Mouse (Mus musculus) liver, postnatal 0 days (tissue): ENCODE measurements around the gene Trpm8. TPM values are rescaled to one million over a fixed set of nuclear protein-coding genes. Genes with fewer than 3 reads are reported as not detected.
A peak's percentile ranks its signal among the peaks of the same experiment; 100 is the strongest.

Experiments
- ATAC-seq: fragments of 200-750 bp; cut with Nextera tagmentation; 2 replicates; pipeline ENCODE4 v1.8.0; 2017; ENCODE audit warnings: mild to moderate bottlenecking, moderate library complexity
- DNase-seq: peaks from one replicate; pipeline ENCODE4 v3.0.0-alpha.2; 2016
- H3K27ac ChIP-seq: fragments of 300-500 bp; sonication (generic); 2 replicates; pipeline ENCODE4 v1.5.1; 2014; ENCODE audit warnings: antibody characterized with exemption, moderate library complexity, mild to moderate bottlenecking, low read depth
- H3K27me3 ChIP-seq: fragments of 300-500 bp; sonication (generic); 2 replicates; pipeline ENCODE4 v1.6.1; 2014; ENCODE audit warnings: low read length, control low read depth, mixed read lengths; ENCODE audit not compliant: insufficient read depth
- H3K36me3 ChIP-seq: fragments of 300-500 bp; sonication (generic); replicated peaks from 2 replicates; pipeline ENCODE4 v1.6.1; 2014; ENCODE audit warnings: mild to moderate bottlenecking, control low read depth, low read length, moderate library complexity, mixed read lengths; ENCODE audit not compliant: insufficient read depth
- H3K4me1 ChIP-seq: fragments of 300-500 bp; sonication (generic); 2 replicates; pipeline ENCODE4 v1.6.1; 2014; ENCODE audit warnings: antibody characterized with exemption, mild to moderate bottlenecking, control low read depth; ENCODE audit not compliant: insufficient read depth
- H3K4me2 ChIP-seq: fragments of 300-500 bp; sonication (generic); 2 replicates; pipeline ENCODE4 v1.6.1; 2014; ENCODE audit warnings: low read depth, mild to moderate bottlenecking, low read length, moderate library complexity, mixed read lengths
- H3K4me3 ChIP-seq: fragments of 300-500 bp; sonication (generic); 2 replicates; pipeline ENCODE4 v1.5.1; 2014; ENCODE audit warnings: low read depth, low read length
- H3K9ac ChIP-seq: fragments of 300-500 bp; sonication (generic); replicated peaks from 2 replicates; pipeline ENCODE4 v1.6.1; 2014; ENCODE audit warnings: mild to moderate bottlenecking, moderate library complexity
- H3K9me3 ChIP-seq: fragments of 300-500 bp; sonication (generic); 2 replicates; pipeline ENCODE4 v1.6.1; 2016; ENCODE audit warnings: mild to moderate bottlenecking, control low read depth, low read length, mixed read lengths
- CTCF ChIP-seq: sonication (generic); IDR thresholded peaks from 2 replicates; pipeline ENCODE4 v1.5.1; 2016; ENCODE audit warnings: antibody characterized with exemption, low read depth
- EP300 ChIP-seq: IDR thresholded peaks from 2 replicates; pipeline ENCODE4 v1.6.1; 2016; ENCODE audit warnings: antibody characterized with exemption, low read depth, mild to moderate bottlenecking
- WGBS: fragments of 180-500 bp; shearing (Covaris S2); extraction: QIAGEN DNeasy Blood & Tissue Kit; methylation state at CpG from one replicate; pipeline ENCODE4 v1.1.7; 2014; ENCODE audit not compliant: insufficient replicate concordance; 5-methylcytosine and 5-hydroxymethylcytosine counted together
- polyA plus RNA-seq: library from polyadenylated mRNA; unstranded; fragments of >200 nt; fragmentation: Nextera tagmentation; extraction: Ambion mirVana; gene quantifications from 2 replicates; pipeline ENCODE4 v1.2.1, GENCODE M21; 2015

Gene Trpm8
- polyA plus RNA-seq, 1 experiment from 2014 or later = not detected

DNA sequence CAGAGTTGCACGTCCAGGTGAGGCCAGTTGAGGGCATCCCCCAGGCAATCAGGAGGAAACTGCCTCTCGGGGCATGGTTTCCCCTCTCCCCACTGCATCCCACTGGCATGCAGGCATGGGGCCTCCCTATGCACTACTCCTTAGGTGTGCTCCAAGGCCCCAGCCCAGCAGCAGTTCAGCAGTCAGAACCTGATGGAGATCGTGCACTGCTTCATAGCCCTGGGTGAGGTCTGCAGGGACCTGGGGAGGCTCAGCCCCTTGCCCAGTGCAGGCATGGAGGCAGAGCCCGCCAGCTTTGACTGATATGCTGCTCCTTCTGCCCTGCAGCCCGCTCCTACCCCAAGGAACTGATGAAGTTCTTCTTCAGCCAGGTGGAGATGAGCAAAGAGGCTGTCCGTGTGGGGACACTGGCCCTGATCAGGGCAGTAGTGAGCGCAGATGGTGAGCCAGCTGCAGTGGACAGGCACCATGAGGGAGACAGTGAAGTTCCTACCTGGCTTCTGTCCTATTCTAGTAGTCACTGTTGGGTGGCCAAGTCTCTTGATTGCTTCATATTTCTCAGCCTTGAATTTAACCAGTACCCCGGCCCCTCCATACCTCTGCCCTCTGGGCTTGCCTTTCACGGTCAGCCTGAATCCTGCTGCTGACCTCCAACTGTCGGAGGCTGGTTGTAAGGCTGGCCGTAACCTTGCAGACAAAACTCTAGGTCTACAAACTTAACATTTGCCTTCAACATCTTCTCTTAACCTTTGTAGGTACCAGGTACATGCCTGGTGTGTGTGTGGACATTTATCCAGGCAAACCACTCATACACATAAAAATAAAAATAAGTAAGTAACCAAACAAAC, 42.2 kb upstream of the Trpm8 start:
- TF ChIP-seq EP300 (no peak), CTCF (no peak)

DNA sequence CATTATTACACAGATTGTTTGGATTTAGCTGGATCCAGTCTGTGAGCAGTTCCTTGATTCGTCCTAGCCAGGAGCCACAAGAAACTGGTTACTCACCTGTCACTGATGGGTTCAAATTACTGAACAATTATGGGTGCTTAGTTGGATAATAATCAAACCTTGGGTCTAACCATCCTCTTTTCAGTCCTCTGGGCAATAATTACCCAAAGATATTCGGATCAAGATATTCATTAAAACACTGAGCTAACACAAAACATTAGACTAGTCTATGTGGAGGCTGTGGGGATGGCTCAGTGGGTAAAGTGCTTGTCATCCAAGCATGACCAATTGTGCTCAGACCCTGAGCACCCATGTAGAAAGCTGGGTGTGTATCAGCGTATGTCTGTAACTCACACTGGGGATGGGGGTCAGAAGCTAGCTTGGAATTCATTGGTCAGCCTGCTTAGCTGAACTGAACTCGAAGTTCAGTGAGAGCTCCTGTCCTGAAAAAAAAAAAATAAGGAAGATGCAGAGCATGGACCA, 41.5 kb upstream of the Trpm8 start:
- ATAC-seq = no peak
- H3K27me3 ChIP-seq = no peaks in the 10 kb centered on the region
- peaks cover 35% of the 10 kb centered on the region for H3K9me3 ChIP-seq
- WGBS = 47% methylated on average over 4 of the region's 4 CpGs
- no peak overlapping the region for H3K4me2 ChIP-seq
- DNase-seq = no peak
- no peaks in the 10 kb centered on the region for H3K36me3 ChIP-seq
- H3K4me3 ChIP-seq = no peak overlapping the region
- H3K4me1 ChIP-seq = no peaks in the 10 kb centered on the region; the same call in 1 of the 2 replicates
- no peak overlapping the region for H3K9ac ChIP-seq
- no peak for TF ChIP-seq EP300
- no peak for TF ChIP-seq CTCF
- H3K27ac ChIP-seq = no peak overlapping the region

More for the DNA sequence above, 42.2 kb upstream of the Trpm8 start:
- no peaks in the 10 kb centered on the region; the same call in 1 of the 2 replicates for H3K4me1 ChIP-seq
- H3K9ac ChIP-seq = no peak overlapping the region
- H3K4me2 ChIP-seq = no peak overlapping the region
- no peak overlapping the region for H3K27ac ChIP-seq
- no peaks in the 10 kb centered on the region for H3K36me3 ChIP-seq
- no peaks in the 10 kb centered on the region for H3K27me3 ChIP-seq
- DNase-seq = no peak
- WGBS = 58% methylated on average over 11 of the region's 11 CpGs
- no peak for ATAC-seq
- H3K4me3 ChIP-seq = no peak overlapping the region
- peaks cover 29% of the 10 kb centered on the region for H3K9me3 ChIP-seq

GRCm38 (mm10) chr1:88237311-88237710, 40.1 kb upstream of the Trpm8 start:
- 63% methylated on average over 5 of the region's 5 CpGs for WGBS
- peak; percentile 70 for ATAC-seq
- TF ChIP-seq CTCF (no peak), EP300 (no peak)

GRCm38 (mm10) chr1:88238771-88239170, 38.7 kb upstream of the Trpm8 start:
- Histone ChIP-seq H3K4me1 (no peaks in the 10 kb centered on the region; the same call in 1 of the 2 replicates), H3K4me2 (no peak overlapping the region), H3K27ac (no peak overlapping the region), H3K9ac (no peak overlapping the region), H3K9me3 (peaks cover 35% of the 10 kb centered on the region), H3K36me3 (no peaks in the 10 kb centered on the region), H3K27me3 (no peaks in the 10 kb centered on the region), H3K4me3 (no peak overlapping the region)
- TF ChIP-seq EP300 (no peak), CTCF (no peak)
- 73% methylated on average over 6 of the region's 6 CpGs for WGBS
- no peak for DNase-seq
- ATAC-seq = no peak

More at GRCm38 (mm10) chr1:88237311-88237710, 40.1 kb upstream of the Trpm8 start:
- H3K4me2 ChIP-seq = no peak overlapping the region
- H3K27ac ChIP-seq = no peak overlapping the region
- no peaks in the 10 kb centered on the region; the same call in 1 of the 2 replicates for H3K4me1 ChIP-seq
- H3K9me3 ChIP-seq = peaks cover 35% of the 10 kb centered on the region
- H3K27me3 ChIP-seq = no peaks in the 10 kb centered on the region
- H3K36me3 ChIP-seq = no peaks in the 10 kb centered on the region
- no peak overlapping the region for H3K4me3 ChIP-seq
- DNase-seq = peak; percentile 76
- H3K9ac ChIP-seq = no peak overlapping the region

DNA sequence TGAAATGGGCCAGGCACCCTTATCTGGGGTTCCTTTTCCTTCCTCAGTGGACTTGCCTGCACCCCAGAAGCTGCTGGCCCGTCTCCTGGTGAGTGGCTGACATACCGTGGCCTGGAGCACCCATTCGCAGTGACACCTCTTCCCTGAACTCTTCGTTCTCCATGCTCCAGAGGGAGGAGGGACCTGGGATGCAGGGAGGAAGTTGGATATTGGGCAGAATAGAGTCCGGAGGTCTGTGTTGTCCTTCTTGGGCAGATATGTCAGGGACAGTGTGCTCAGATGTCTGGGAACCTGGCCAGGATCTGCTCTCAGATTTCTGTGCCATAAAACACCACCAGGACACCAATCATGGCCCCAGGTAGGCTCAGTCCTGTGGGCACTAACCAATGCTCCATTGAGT, 37.4 kb upstream of the Trpm8 start:
- ATAC-seq (no peak), DNase-seq (no peak)
- no peak overlapping the region for H3K4me3 ChIP-seq
- TF ChIP-seq CTCF (no peak), EP300 (no peak)
- H3K4me2 ChIP-seq = no peak overlapping the region
- no peak overlapping the region for H3K27ac ChIP-seq
- H3K9me3 ChIP-seq = peaks cover 35% of the 10 kb centered on the region
- WGBS = 60% methylated on average over 5 of the region's 5 CpGs
- no peaks in the 10 kb centered on the region for H3K36me3 ChIP-seq
- H3K4me1 ChIP-seq = no peaks in the 10 kb centered on the region; the same call in 1 of the 2 replicates
- H3K9ac ChIP-seq = no peak overlapping the region
- no peaks in the 10 kb centered on the region for H3K27me3 ChIP-seq

DNA sequence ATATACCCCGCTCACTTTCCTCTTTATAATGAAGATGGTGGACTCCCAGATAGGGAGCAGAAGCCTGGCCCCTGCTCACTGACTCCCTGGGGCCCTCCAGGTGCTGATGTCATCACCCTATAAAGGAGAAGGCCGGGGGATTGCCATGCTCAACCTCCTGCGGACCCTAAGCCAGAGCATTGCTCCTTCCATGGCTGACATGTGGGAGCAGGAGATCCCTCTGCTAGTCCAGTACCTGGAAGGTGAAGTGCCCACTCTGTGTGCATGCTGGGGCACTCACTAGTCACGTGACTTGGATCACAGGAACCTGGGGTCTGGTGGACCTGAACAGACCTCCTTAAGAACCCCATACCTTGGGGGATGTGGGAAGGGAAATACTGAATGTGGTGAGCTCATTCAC, 36.9 kb upstream of the Trpm8 start:
- H3K9me3 ChIP-seq = peaks cover 29% of the 10 kb centered on the region
- TF ChIP-seq EP300 (no peak), CTCF (no peak)
- WGBS = 55% methylated on average over 4 of the region's 4 CpGs
- no peak overlapping the region for H3K9ac ChIP-seq
- no peaks in the 10 kb centered on the region; the same call in 1 of the 2 replicates for H3K4me1 ChIP-seq
- H3K27ac ChIP-seq = no peak overlapping the region
- no peak overlapping the region for H3K4me3 ChIP-seq
- ATAC-seq (no peak), DNase-seq (no peak)
- no peak overlapping the region for H3K4me2 ChIP-seq
- no peaks in the 10 kb centered on the region for H3K27me3 ChIP-seq
- H3K36me3 ChIP-seq = no peaks in the 10 kb centered on the region
